Mouse (Mus musculus): ENCODE results near the gene Dgcr2. TPM values are rescaled to one million over a fixed set of nuclear protein-coding genes. Genes with fewer than 3 reads are reported as not detected.

Gene Dgcr2
- polyA plus RNA-seq, 1 experiment from 2014 or later, result 86.3 TPM

Other genes starting within 250 kb of the Dgcr2 start
- 46.6 and 56.0 TPM in 2 replicates for gene Med15, start 165.7 kb downstream of the Dgcr2 start, polyA plus RNA-seq (2015; fragmentation: Nextera tagmentation; extraction: Ambion mirVana)
- gene Klhl22, start 138.9 kb downstream of the Dgcr2 start, polyA plus RNA-seq (2015; fragmentation: Nextera tagmentation; extraction: Ambion mirVana), result 76.2 and 77.1 TPM in 2 replicates
- gene Scarf2, start 101.3 kb downstream of the Dgcr2 start, polyA plus RNA-seq (2015; fragmentation: Nextera tagmentation; extraction: Ambion mirVana), result 3.4 and 3.7 TPM in 2 replicates
- 1.7 and 1.9 TPM in 2 replicates for gene B830017H08Rik, start 65.4 kb downstream of the Dgcr2 start, polyA plus RNA-seq (2015; fragmentation: Nextera tagmentation; extraction: Ambion mirVana)
- gene Car15, start 60.2 kb downstream of the Dgcr2 start, polyA plus RNA-seq (2015; fragmentation: Nextera tagmentation; extraction: Ambion mirVana), result 3.2 and 5.8 TPM in 2 replicates
- 0.47 and 0.49 TPM in 2 replicates for gene Gm20518, start 6.9 kb downstream of the Dgcr2 start, polyA plus RNA-seq (2015; fragmentation: Nextera tagmentation; extraction: Ambion mirVana)
- gene Tssk1, start 4.3 kb downstream of the Dgcr2 start, polyA plus RNA-seq (2015; fragmentation: Nextera tagmentation; extraction: Ambion mirVana), result 0.07 and 0.10 TPM in 2 replicates
- not detected in 2 replicates for gene Tssk2, start 75 bp upstream of the Dgcr2 start, polyA plus RNA-seq (2015; fragmentation: Nextera tagmentation; extraction: Ambion mirVana)
- 43.9 and 48.2 TPM in 2 replicates for gene Ess2, start 12.8 kb upstream of the Dgcr2 start, polyA plus RNA-seq (2015; fragmentation: Nextera tagmentation; extraction: Ambion mirVana)
- not detected in 2 replicates for gene Gsc2, start 16.5 kb upstream of the Dgcr2 start, polyA plus RNA-seq (2015; fragmentation: Nextera tagmentation; extraction: Ambion mirVana)
- gene Slc25a1, start 29.7 kb upstream of the Dgcr2 start, polyA plus RNA-seq (2015; fragmentation: Nextera tagmentation; extraction: Ambion mirVana), result 163 and 169 TPM in 2 replicates
- not detected in 2 replicates for gene Vpreb2, start 81.9 kb upstream of the Dgcr2 start, polyA plus RNA-seq (2015; fragmentation: Nextera tagmentation; extraction: Ambion mirVana)
- 170 and 172 TPM in 2 replicates for gene Dgcr6, start 154.3 kb upstream of the Dgcr2 start, polyA plus RNA-seq (2015; fragmentation: Nextera tagmentation; extraction: Ambion mirVana)
- 3.2 and 4.7 TPM in 2 replicates for gene Prodh, start 191.6 kb upstream of the Dgcr2 start, polyA plus RNA-seq (2015; fragmentation: Nextera tagmentation; extraction: Ambion mirVana)
- gene Rtn4r, start 229.1 kb upstream of the Dgcr2 start, polyA plus RNA-seq (2015; fragmentation: Nextera tagmentation; extraction: Ambion mirVana), result 19.6 and 23.9 TPM in 2 replicates

Measured in neural tube, embryonic 13.5 days (tissue).